Comparison of ENCODE assay signal across 20 mouse cellular contexts in the genomic region with DNA sequence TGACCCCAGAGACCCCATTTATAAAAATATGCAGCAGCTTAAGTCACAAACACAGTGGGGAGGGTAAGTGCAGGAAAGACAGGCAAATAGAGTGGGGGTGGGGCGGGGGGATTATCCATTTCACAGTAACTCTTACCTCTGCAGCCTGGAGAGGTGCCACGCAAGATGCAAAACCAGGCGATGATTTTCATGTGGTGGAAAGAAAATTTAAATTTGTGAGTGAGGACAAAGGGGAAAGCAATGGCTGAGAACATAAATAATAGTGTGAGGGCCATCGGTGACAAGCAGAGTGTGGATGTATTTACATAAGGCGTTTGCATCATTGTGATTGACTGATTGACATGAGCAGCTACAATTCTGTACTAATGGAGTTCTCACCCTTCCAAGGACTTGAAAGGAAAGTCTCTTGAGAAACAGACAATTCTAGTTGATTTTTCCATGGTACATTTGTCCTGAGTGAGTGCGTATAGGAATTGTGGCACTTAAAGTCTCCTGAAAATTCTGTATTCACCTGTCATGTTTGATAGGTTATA.
"Had no signal": no experiment of that assay in that cellular context is flagged by ENCODE, and none has a peak within 500 bp of the region (broad histone marks: within the 10 kb centered on the region; RNA-seq: fewer than 3 reads in every experiment).

No protein-coding gene starts in this region.

- H3K9me3 ChIP-seq: kidney, embryonic 15.5 days; liver, embryonic 13.5 days; midbrain, embryonic 12.5 days; neural tube, embryonic 12.5 days; neural tube, embryonic 15.5 days had no signal

- H3K4me2 ChIP-seq: kidney, embryonic 15.5 days; liver, embryonic 13.5 days; midbrain, embryonic 12.5 days; neural tube, embryonic 12.5 days; neural tube, embryonic 15.5 days had no signal

- H3K36me3 ChIP-seq: kidney, embryonic 15.5 days; liver, embryonic 13.5 days; midbrain, embryonic 12.5 days; neural tube, embryonic 12.5 days; neural tube, embryonic 15.5 days had no signal

- H3K4me3 ChIP-seq: kidney, embryonic 15.5 days; left cerebral cortex, adult 2 months; liver, embryonic 13.5 days; midbrain, embryonic 12.5 days; neural tube, embryonic 12.5 days; neural tube, embryonic 15.5 days had no signal

- H3K9ac ChIP-seq: kidney, embryonic 15.5 days; liver, embryonic 13.5 days; midbrain, embryonic 12.5 days; neural tube, embryonic 12.5 days; neural tube, embryonic 15.5 days had no signal

- DNase-seq: kidney, adult 8-10 months; kidney, postnatal 10 days; kidney, postnatal 36 days; layer of hippocampus, postnatal 36 days; liver, embryonic 13.5 days; lung, adult 2 months; lung, postnatal 14 days; lung, postnatal 4 days; right cerebral cortex, adult 18-20 months; right cerebral cortex, postnatal 14 days; right cerebral cortex, postnatal 4 days; thymus, adult 2 months; thymus, postnatal 14 days; thymus, postnatal 4 days had no signal

- H3K4me1 ChIP-seq: kidney, embryonic 15.5 days; liver, embryonic 13.5 days; neural tube, embryonic 15.5 days had no signal

- H3K27me3 ChIP-seq: kidney, embryonic 15.5 days; liver, embryonic 13.5 days; midbrain, embryonic 12.5 days; neural tube, embryonic 12.5 days; neural tube, embryonic 15.5 days had no signal

- H3K27ac ChIP-seq: kidney, embryonic 15.5 days; left cerebral cortex, adult 2 months; liver, embryonic 13.5 days; midbrain, embryonic 12.5 days; neural tube, embryonic 12.5 days; neural tube, embryonic 15.5 days; stomach, postnatal 0 days had no signal
